Mouse (Mus musculus): Measurements from ENCODE around the gene Npy4r. TPM values are rescaled to one million over a fixed set of nuclear protein-coding genes. Genes with fewer than 3 reads are reported as not detected.

Npy4r gene
- 0.04 TPM in 1 of 2 replicates, not detected in the other for polyA plus RNA-seq (2021; fragmentation: Nextera tagmentation)
- long read RNA-seq, experiment 1, result 0 reads
- long read RNA-seq, experiment 2, result 0 reads

DNA sequence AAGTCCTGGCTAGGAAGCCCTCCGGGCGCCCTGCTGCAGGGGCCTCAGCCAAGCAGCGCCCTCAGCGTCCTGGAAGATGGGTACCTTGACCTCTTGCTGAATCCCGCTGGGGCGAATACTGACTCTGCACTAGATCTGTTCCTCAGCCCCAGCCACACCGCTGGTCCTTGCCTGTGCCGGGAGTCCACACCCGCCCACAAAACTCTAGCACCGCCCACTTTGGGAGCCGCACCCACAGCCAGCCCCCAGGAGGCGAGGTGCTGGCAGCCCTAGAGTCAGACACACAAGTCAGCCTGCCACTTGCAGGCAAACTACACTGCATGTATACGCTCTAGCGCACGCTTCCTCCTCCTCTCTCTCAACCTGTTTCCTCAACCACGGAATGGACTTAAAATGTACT is at the start of gene Npy4r:
Npy4r (minus strand) TSS at position 148 of the 400 bp plus-strand sequence.

GRCm38 (mm10) chr14:34201231-34202035 is 49.1 kb upstream of the Npy4r start, which contains the start of gene Gprin2:
Gene Gprin2 (minus strand): TSS chr14:34201653.

DNA sequence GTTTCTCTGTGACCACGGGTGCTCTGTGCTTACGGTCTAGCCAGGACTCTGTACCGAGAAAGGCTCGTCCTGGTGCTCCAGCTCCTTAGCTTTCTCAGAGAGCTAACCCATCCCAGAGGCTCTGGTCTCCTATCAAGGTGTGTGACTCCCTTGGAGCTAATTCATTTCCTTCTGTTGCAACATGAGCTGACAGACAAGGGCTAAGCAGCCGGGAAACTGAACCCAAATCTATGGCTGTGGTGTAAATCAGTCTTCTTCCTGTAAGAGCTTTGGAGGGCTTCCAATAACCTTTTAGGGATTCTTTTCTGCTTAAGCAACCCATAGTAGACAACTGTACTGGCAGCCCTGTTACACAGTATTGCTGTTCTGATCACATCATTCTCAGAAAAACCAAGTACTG is 49.7 kb downstream of the Npy4r start, which contains the start of gene A630023A22Rik:
A630023A22Rik (minus strand) TSS at position 154 of the 400 bp plus-strand sequence.

Other genes starting within 250 kb of the Npy4r start
- gene Gdf10, start 228.9 kb downstream of the Npy4r start, polyA plus RNA-seq (2021; fragmentation: Nextera tagmentation), result 2.1 and 2.9 TPM in 2 replicates
- not detected in 2 replicates for gene Gdf2, start 211.4 kb downstream of the Npy4r start, polyA plus RNA-seq (2021; fragmentation: Nextera tagmentation)
- gene Rbp3, start 198.5 kb downstream of the Npy4r start, polyA plus RNA-seq (2021; fragmentation: Nextera tagmentation), result 0.06 and 0.08 TPM in 2 replicates
- gene Zfp488, start 173.7 kb downstream of the Npy4r start, polyA plus RNA-seq (2021; fragmentation: Nextera tagmentation), result 1.2 and 1.7 TPM in 2 replicates
- gene Gm30083, start 137.3 kb downstream of the Npy4r start, polyA plus RNA-seq (2021; fragmentation: Nextera tagmentation), result not detected in 2 replicates
- not detected in 2 replicates for gene Gm5460, start 135.7 kb downstream of the Npy4r start, polyA plus RNA-seq (2021; fragmentation: Nextera tagmentation)
- not detected in 2 replicates for gene Antxrl, start 99.8 kb downstream of the Npy4r start, polyA plus RNA-seq (2021; fragmentation: Nextera tagmentation)
- 0.50 and 0.74 TPM in 2 replicates for gene Anxa8, start 66.5 kb downstream of the Npy4r start, polyA plus RNA-seq (2021; fragmentation: Nextera tagmentation)
- not detected in 2 replicates for gene A630023A22Rik, start 49.7 kb downstream of the Npy4r start, polyA plus RNA-seq (2021; fragmentation: Nextera tagmentation)
- gene Gprin2, start 49.2 kb upstream of the Npy4r start, polyA plus RNA-seq (2021; fragmentation: Nextera tagmentation), result 0.25 and 0.65 TPM in 2 replicates
- gene Syt15, start 67.1 kb upstream of the Npy4r start, polyA plus RNA-seq (2021; fragmentation: Nextera tagmentation), result 0.29 and 0.34 TPM in 2 replicates
- 7.1 and 7.4 TPM in 2 replicates for gene Shld2, start 158.0 kb upstream of the Npy4r start, polyA plus RNA-seq (2021; fragmentation: Nextera tagmentation)
- gene Glud1, start 158.2 kb upstream of the Npy4r start, polyA plus RNA-seq (2021; fragmentation: Nextera tagmentation), result 68.8 and 88.9 TPM in 2 replicates
- gene Fam25c, start 202.9 kb upstream of the Npy4r start, polyA plus RNA-seq (2021; fragmentation: Nextera tagmentation), result 0.48 TPM in 1 of 2 replicates, not detected in the other
- gene Sncg, start 222.3 kb upstream of the Npy4r start, polyA plus RNA-seq (2021; fragmentation: Nextera tagmentation), result 12.5 and 15.7 TPM in 2 replicates
- 1.5 and 1.6 TPM in 2 replicates for gene Mmrn2, start 223.0 kb upstream of the Npy4r start, polyA plus RNA-seq (2021; fragmentation: Nextera tagmentation)

All from layer of hippocampus, adult 6 months (tissue).